Comparison of ENCODE assay signal across 26 mouse cellular contexts in the genomic region with DNA sequence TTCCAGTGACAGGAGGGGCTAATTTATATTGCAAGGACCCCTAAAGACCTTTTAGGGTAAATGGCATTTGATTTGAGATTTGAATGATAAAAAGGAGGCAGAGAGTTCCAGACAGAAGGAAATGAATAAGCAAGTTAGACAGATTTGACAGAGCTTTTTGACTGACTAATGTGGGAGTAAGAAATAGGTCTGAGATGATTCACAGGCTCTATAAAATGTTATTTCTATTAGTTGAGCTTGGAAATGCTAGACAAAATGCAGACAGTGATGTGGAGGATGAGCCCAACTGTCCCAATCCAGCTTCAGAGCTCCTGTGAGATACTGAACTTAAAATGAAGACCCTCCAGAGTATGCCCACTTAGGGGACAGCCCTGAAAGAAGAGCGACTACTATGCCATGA.
DNase-seq lines count a peak whose midpoint lies in the region; ATAC-seq and TF ChIP-seq lines count a peak whose summit lies in the region.
"Had no signal": no experiment of that assay in that cellular context is flagged by ENCODE, and none has a peak within 500 bp of the region (broad histone marks: within the 10 kb centered on the region; RNA-seq: fewer than 3 reads in every experiment).

No protein-coding gene starts in this region.

- ATAC-seq in frontal cortex, adult (ENCODE audit: low TSS enrichment): peak; percentile 86
- no peak for ATAC-seq in CD4-positive, CD25-positive, alpha-beta regulatory T cell, adult 4 months
- ATAC-seq in forebrain, embryonic 11.5 days (replicated peaks; ENCODE audit: low FRiP score): no peak
- ATAC-seq: activated CD4-positive, CD25-positive, alpha-beta regulatory T cell, adult 4 months; forebrain, embryonic 14.5 days; forebrain, embryonic 16.5 days; Patski had no signal

- TF ChIP-seq CTCF in embryonic fibroblast, embryonic 13.5 days (IDR thresholded peaks at IDR 0.05; ENCODE audit: borderline replicate concordance, insufficient read depth, low read length): no peak

- peak overlapping the region; percentile 100 for H3K27ac ChIP-seq in embryonic fibroblast, embryonic 13.5 days (ENCODE audit: insufficient read depth, low read length)
- no peak overlapping the region for H3K27ac ChIP-seq in forebrain, embryonic 11.5 days (ENCODE audit: low read depth, low read length)
- H3K27ac ChIP-seq: embryonic facial prominence, embryonic 10.5 days; embryonic facial prominence, embryonic 12.5 days; forebrain, embryonic 12.5 days had no signal

- no peak overlapping the region for H3K4me3 ChIP-seq in embryonic fibroblast, embryonic 13.5 days (ENCODE audit: insufficient read depth, low read length)
- H3K4me3 ChIP-seq in forebrain, embryonic 11.5 days (ENCODE audit: low read depth, low read length): no peak overlapping the region
- H3K4me3 ChIP-seq: embryonic facial prominence, embryonic 10.5 days; embryonic facial prominence, embryonic 12.5 days; erythroblast, embryonic 14.5 days; forebrain, embryonic 12.5 days had no signal

- H3K36me3 ChIP-seq in forebrain, embryonic 11.5 days (ENCODE audit: control insufficient read depth, insufficient read depth, low read length): no peaks in the 10 kb centered on the region
- H3K36me3 ChIP-seq: embryonic facial prominence, embryonic 10.5 days; embryonic facial prominence, embryonic 12.5 days; forebrain, embryonic 12.5 days; G1E had no signal

- no peak for DNase-seq in frontal cortex, postnatal 36 days (ENCODE audit: low spot score in 2 of 2)
- peak; percentile 40 for DNase-seq in 3T3-L1 (ENCODE audit: low read depth, low spot score)
- peak; percentile 1 for DNase-seq in NIH3T3 (ENCODE audit: low read depth)
- no peak for DNase-seq in kidney, postnatal 4 days
- no peak for DNase-seq in forebrain, embryonic 11.5 days (ENCODE audit: low spot score)
- DNase-seq: adrenal gland, adult 8-10 months; adrenal gland, postnatal 14 days; adrenal gland, postnatal 36 days; cerebellum, adult 11 months; cerebellum, adult 18-20 months; cerebellum, adult 9-10 months; cerebellum, postnatal 10 days; cerebellum, postnatal 25 days had no signal

- no peaks in the 10 kb centered on the region for H3K27me3 ChIP-seq in forebrain, embryonic 11.5 days (ENCODE audit: control insufficient read depth, insufficient read depth, low read length)
- H3K27me3 ChIP-seq: CH12.LX; embryonic facial prominence, embryonic 12.5 days; forebrain, embryonic 12.5 days; Patski had no signal

- peaks cover 5% of the 10 kb centered on the region; the same call in 1 of the 2 replicates for H3K4me1 ChIP-seq in embryonic fibroblast, embryonic 13.5 days (ENCODE audit: control insufficient read depth, insufficient read depth, low read length)
- H3K4me1 ChIP-seq in forebrain, embryonic 11.5 days (replicated peaks; ENCODE audit: control insufficient read depth, insufficient read depth, low read length): no peaks in the 10 kb centered on the region
- H3K4me1 ChIP-seq: embryonic facial prominence, embryonic 10.5 days; embryonic facial prominence, embryonic 12.5 days; forebrain, embryonic 12.5 days had no signal

- 89% methylated on average over 1 of the region's 1 CpGs for WGBS in forebrain, embryonic 11.5 days

- H3K9me3 ChIP-seq in forebrain, embryonic 11.5 days (ENCODE audit: control insufficient read depth, low read length): no peaks in the 10 kb centered on the region
- H3K9me3 ChIP-seq: embryonic facial prominence, embryonic 10.5 days; embryonic facial prominence, embryonic 12.5 days; forebrain, embryonic 12.5 days; G1E had no signal

- H3K4me2 ChIP-seq in forebrain, embryonic 11.5 days (ENCODE audit: low read depth, low read length, severe bottlenecking): no peak overlapping the region
- H3K4me2 ChIP-seq: embryonic facial prominence, embryonic 12.5 days; forebrain, embryonic 12.5 days had no signal

- no peak overlapping the region for H3K9ac ChIP-seq in forebrain, embryonic 11.5 days (ENCODE audit: low read length)
- H3K9ac ChIP-seq: embryonic facial prominence, embryonic 12.5 days; forebrain, embryonic 12.5 days had no signal

- TF ChIP-seq POLR2A in embryonic fibroblast, embryonic 13.5 days (IDR thresholded peaks at IDR 0.05; ENCODE audit: low read depth, low read length): no peak

Comparison
In these comparisons a context has a peak if more than half of its experiments do, and no peak if none do; other contexts are left out.
1. DNase-seq: peak in 3T3-L1 (single experiment) and NIH3T3 (single experiment); none in frontal cortex, postnatal 36 days (0 of 2), kidney, postnatal 4 days (0 of 2) and forebrain, embryonic 11.5 days (single experiment).